Mouse (Mus musculus): Measurements from ENCODE around the gene Mapk11. TPM values are rescaled to one million over a fixed set of nuclear protein-coding genes. Genes with fewer than 3 reads are reported as not detected.

Gene Mapk11
- total and polyA plus RNA-seq, 3 experiments, result 0.04 TPM; not detected in 1

DNA sequence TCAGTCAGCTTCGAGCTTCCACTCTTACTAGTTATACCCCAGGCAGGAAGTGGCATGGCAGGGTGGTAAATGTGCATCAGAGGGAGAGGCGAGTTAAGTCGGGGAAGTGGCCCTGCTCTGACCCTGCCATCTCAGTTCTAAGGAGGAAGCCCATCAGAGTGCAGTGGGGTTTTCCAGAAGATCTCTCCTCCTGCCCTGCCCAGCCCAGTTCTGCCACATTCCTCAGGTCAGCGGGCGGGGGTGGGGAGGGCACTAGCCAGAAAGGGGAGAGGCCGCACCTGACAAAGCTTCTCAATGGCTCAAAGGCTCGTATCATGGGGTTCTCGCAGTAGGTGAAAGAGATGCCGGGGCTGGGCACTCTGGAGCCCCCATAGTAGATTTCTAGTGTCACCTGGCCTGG lies 12.0 kb upstream of the Mapk11 start:
- H3K9ac ChIP-seq (ENCODE audit: control insufficient read depth, low read depth, low read length, poor library complexity, severe bottlenecking), result no peak overlapping the region
- H3K9me3 ChIP-seq (replicated peaks; ENCODE audit: insufficient read depth, low read length), result no peaks in the 10 kb centered on the region
- no peaks in the 10 kb centered on the region for H3K4me1 ChIP-seq (ENCODE audit: control insufficient read depth in 1 of 2, insufficient read depth in 2 of 2, low read length in 2 of 2)
- H3K4me3 ChIP-seq (ENCODE audit: control insufficient read depth in 1 of 2, insufficient read depth in 1 of 2, low read depth in 2 of 2, low read length in 2 of 2), result no peak overlapping the region
- no peaks in the 10 kb centered on the region for H3K79me2 ChIP-seq (ENCODE audit: control insufficient read depth, insufficient read depth, low read length, poor library complexity)
- DNase-seq (ENCODE audit: low read depth, low spot score), result no peak
- H3K36me3 ChIP-seq (ENCODE audit: control insufficient read depth in 1 of 2, insufficient read depth in 2 of 2, low read length in 2 of 2), result no peaks in the 10 kb centered on the region
- no peaks in the 10 kb centered on the region for H3K27me3 ChIP-seq (ENCODE audit: control insufficient read depth in 1 of 2, insufficient read depth in 2 of 2, low read length in 2 of 2)
- no peak overlapping the region for H3K27ac ChIP-seq (ENCODE audit: control insufficient read depth, low read depth, low read length)
- no peak for TF ChIP-seq RAD21 (IDR thresholded peaks at IDR 0.05; ENCODE audit: low read depth, low read length)
- TF ChIP-seq POLR2AphosphoS2 (IDR thresholded peaks at IDR 0.05; ENCODE audit: low read length), result no peak
- TF ChIP-seq POLR2A (IDR thresholded peaks at IDR 0.05; ENCODE audit: control insufficient read depth in 1 of 2, insufficient read depth in 1 of 2, low read depth in 1 of 2, low read length in 2 of 2, poor library complexity in 1 of 2), result no peak

- Histone ChIP-seq H3K4me3 (ENCODE audit: control insufficient read depth in 1 of 2, insufficient read depth in 1 of 2, low read depth in 2 of 2, low read length in 2 of 2) (no peak overlapping the region), H3K27me3 (ENCODE audit: control insufficient read depth in 1 of 2, insufficient read depth in 2 of 2, low read length in 2 of 2) (no peaks in the 10 kb centered on the region; a peak in 1 of 4 replicates), H3K36me3 (ENCODE audit: control insufficient read depth in 1 of 2, insufficient read depth in 2 of 2, low read length in 2 of 2) (no peaks in the 10 kb centered on the region), H3K9me3 (replicated peaks; ENCODE audit: insufficient read depth, low read length) (no peaks in the 10 kb centered on the region), H3K9ac (ENCODE audit: control insufficient read depth, low read depth, low read length, poor library complexity, severe bottlenecking) (no peak overlapping the region), H3K79me2 (ENCODE audit: control insufficient read depth, insufficient read depth, low read length, poor library complexity) (no peaks in the 10 kb centered on the region), H3K4me1 (ENCODE audit: control insufficient read depth in 1 of 2, insufficient read depth in 2 of 2, low read length in 2 of 2) (no peaks in the 10 kb centered on the region), H3K27ac (ENCODE audit: control insufficient read depth, low read depth, low read length) (no peak overlapping the region)
- DNase-seq (ENCODE audit: low read depth, low spot score), result no peak
- no peak for TF ChIP-seq GATA1 (IDR thresholded peaks at IDR 0.05; ENCODE audit: low read depth, low read length)
- no peak for TF ChIP-seq MAX (IDR thresholded peaks at IDR 0.05; ENCODE audit: low read length)
- TF ChIP-seq CHD1 (IDR thresholded peaks at IDR 0.05; ENCODE audit: low read depth, low read length), result no peak
- TF ChIP-seq POLR2AphosphoS5 (IDR thresholded peaks at IDR 0.05; ENCODE audit: borderline replicate concordance, low read depth, low read length), result no peak
- TF ChIP-seq SIN3A (IDR thresholded peaks at IDR 0.05; ENCODE audit: low read length), result no peak
- TF ChIP-seq MEF2A (IDR thresholded peaks at IDR 0.05; ENCODE audit: extremely low read depth, insufficient replicate concordance, low read depth, low read length, poor library complexity, severe bottlenecking), result no peak
- TF ChIP-seq EP300 (IDR thresholded peaks at IDR 0.05; ENCODE audit: low read depth in 1 of 2, low read length in 2 of 2), result no peak
- no peak for TF ChIP-seq JUND (IDR thresholded peaks at IDR 0.05; ENCODE audit: low read depth, low read length)
Observed at GRCm38 (mm10) chr15:89158516-89158915, 9.1 kb upstream of the Mapk11 start.

GRCm38 (mm10) chr15:89157954-89158353 lies 8.5 kb upstream of the Mapk11 start:
- no peaks in the 10 kb centered on the region for H3K79me2 ChIP-seq (ENCODE audit: control insufficient read depth, insufficient read depth, low read length, poor library complexity)
- H3K36me3 ChIP-seq (ENCODE audit: control insufficient read depth in 1 of 2, insufficient read depth in 2 of 2, low read length in 2 of 2), result no peaks in the 10 kb centered on the region
- peak; percentile 89 for DNase-seq (ENCODE audit: low read depth, low spot score)
- H3K9ac ChIP-seq (ENCODE audit: control insufficient read depth, low read depth, low read length, poor library complexity, severe bottlenecking), result no peak overlapping the region
- no peaks in the 10 kb centered on the region for H3K9me3 ChIP-seq (replicated peaks; ENCODE audit: insufficient read depth, low read length)
- no peaks in the 10 kb centered on the region for H3K4me1 ChIP-seq (ENCODE audit: control insufficient read depth in 1 of 2, insufficient read depth in 2 of 2, low read length in 2 of 2)
- TF ChIP-seq GATA1 (IDR thresholded peaks at IDR 0.05; ENCODE audit: low read depth, low read length), result peak; percentile 53; the same call in 1 of the 2 replicates
- no peak for TF ChIP-seq TAL1 (IDR thresholded peaks at IDR 0.05; ENCODE audit: low read length)
- TF ChIP-seq TCF12 (IDR thresholded peaks at IDR 0.05; ENCODE audit: low read depth, low read length), result no peak
- TF ChIP-seq CTCF (IDR thresholded peaks at IDR 0.05 in 2 of 3, conservative IDR thresholded peaks at IDR 0.05 in 1 of 3; ENCODE audit: control insufficient read depth in 1 of 3, insufficient read depth in 1 of 3, low read depth in 2 of 3, low read length in 3 of 3, poor library complexity in 1 of 3, severe bottlenecking in 1 of 3), result peak; percentile 82 to 89 (median 85)
- no peak for TF ChIP-seq USF2 (IDR thresholded peaks at IDR 0.05; ENCODE audit: borderline replicate concordance in 1 of 2, insufficient read depth in 1 of 2, low read depth in 1 of 2, low read length in 2 of 2)
- TF ChIP-seq ZC3H11A (IDR thresholded peaks at IDR 0.05; ENCODE audit: low read depth, low read length), result peak; percentile 65
- peak; percentile 80 for TF ChIP-seq SMC3 (IDR thresholded peaks at IDR 0.05; ENCODE audit: low read depth, low read length)
- 0 out of 2 replicates have a peak, but pooled peaks have one; percentile 23 for TF ChIP-seq SIN3A (IDR thresholded peaks at IDR 0.05; ENCODE audit: low read length)
- TF ChIP-seq RAD21 (IDR thresholded peaks at IDR 0.05; ENCODE audit: low read depth, low read length), result peak; percentile 65
- TF ChIP-seq JUND (IDR thresholded peaks at IDR 0.05; ENCODE audit: low read depth, low read length), result no peak
- no peak overlapping the region for H3K4me3 ChIP-seq (ENCODE audit: control insufficient read depth in 1 of 2, insufficient read depth in 1 of 2, low read depth in 2 of 2, low read length in 2 of 2)
- H3K27ac ChIP-seq (ENCODE audit: control insufficient read depth, low read depth, low read length), result no peak overlapping the region
- H3K27me3 ChIP-seq (ENCODE audit: control insufficient read depth in 1 of 2, insufficient read depth in 2 of 2, low read length in 2 of 2), result no peaks in the 10 kb centered on the region; a peak in 1 of 4 replicates

Measured in MEL (cell line).